Mouse (Mus musculus): ENCODE measurements at regions not wholly inside any gene's neighbourhood (a gene's known extent, or its start where the extent isn't known, plus 50 kb on each side); places are given as distances from the start of the nearest gene placed in this dataset.

DNA sequence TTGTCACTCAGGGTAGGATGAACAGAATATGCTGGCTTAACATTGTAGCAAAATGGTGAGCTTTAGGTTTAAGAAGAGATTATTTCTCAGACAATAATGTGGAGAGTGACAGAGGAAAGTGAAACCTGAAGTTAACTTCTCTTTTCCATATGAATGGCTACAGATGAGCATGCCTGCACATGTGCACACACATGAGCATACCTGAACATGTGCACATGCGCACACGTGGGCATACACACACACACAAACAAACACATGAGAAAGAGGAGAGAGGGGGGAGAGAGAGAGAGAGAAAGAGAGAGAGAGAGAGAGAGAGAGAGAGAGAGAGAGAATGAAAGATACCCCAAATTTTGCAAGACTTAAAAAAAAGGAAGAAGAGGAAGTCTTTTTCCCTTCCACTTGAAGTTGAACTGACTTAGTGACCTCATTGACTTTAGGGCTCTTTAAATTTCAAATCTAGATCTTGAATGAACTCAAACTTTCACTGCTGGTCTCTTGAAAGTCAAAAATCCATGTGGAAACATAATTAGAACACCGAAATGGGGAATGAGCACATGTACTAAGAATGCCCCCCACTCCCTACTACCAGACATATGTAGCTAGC is 105.6 kb downstream of the 1190002N15Rik start:
- no peak overlapping the region for H3K9ac ChIP-seq (ENCODE audit: low read length)
- H3K4me3 ChIP-seq (ENCODE audit: control insufficient read depth in 1 of 2, insufficient read depth in 1 of 2, low read depth in 1 of 2, low read length in 2 of 2), result no peak overlapping the region
- WGBS, result 91% methylated on average over 3 of the region's 3 CpGs
- H3K9me3 ChIP-seq (ENCODE audit: control insufficient read depth, low read length), result no peaks in the 10 kb centered on the region
- ATAC-seq (ENCODE audit: insufficient number of reproducible peaks, insufficient read depth, low FRiP score, low read depth), result no peak
- no peak overlapping the region for H3K27ac ChIP-seq (replicated peaks in 1 of 2; ENCODE audit: control insufficient read depth in 1 of 2, insufficient read depth in 1 of 2, low read depth in 2 of 2, low read length in 2 of 2)
- H3K36me3 ChIP-seq (ENCODE audit: control insufficient read depth, insufficient read depth, low read length), result no peaks in the 10 kb centered on the region
- H3K4me2 ChIP-seq (ENCODE audit: low read length), result no peak overlapping the region
- H3K27me3 ChIP-seq (ENCODE audit: control insufficient read depth, insufficient read depth, low read length), result no peaks in the 10 kb centered on the region
- H3K4me1 ChIP-seq (ENCODE audit: control insufficient read depth in 2 of 2, insufficient read depth in 2 of 2, low read length in 2 of 2), result no peaks in the 10 kb centered on the region

- H3K4me1 ChIP-seq (ENCODE audit: control insufficient read depth in 2 of 2, insufficient read depth in 2 of 2, low read length in 2 of 2), result no peaks in the 10 kb centered on the region
- H3K9ac ChIP-seq (ENCODE audit: low read length), result no peak overlapping the region
- H3K27me3 ChIP-seq (ENCODE audit: control insufficient read depth, insufficient read depth, low read length), result no peaks in the 10 kb centered on the region
- no peak for ATAC-seq (ENCODE audit: insufficient number of reproducible peaks, insufficient read depth, low FRiP score, low read depth)
- no peaks in the 10 kb centered on the region for H3K9me3 ChIP-seq (ENCODE audit: control insufficient read depth, low read length)
- WGBS, result 75% methylated on average over 3 of the region's 3 CpGs
- H3K36me3 ChIP-seq (ENCODE audit: control insufficient read depth, insufficient read depth, low read length), result no peaks in the 10 kb centered on the region
- H3K4me2 ChIP-seq (ENCODE audit: low read length), result no peak overlapping the region
- H3K27ac ChIP-seq (replicated peaks in 1 of 2; ENCODE audit: control insufficient read depth in 1 of 2, insufficient read depth in 1 of 2, low read depth in 2 of 2, low read length in 2 of 2), result no peak overlapping the region
- no peak overlapping the region for H3K4me3 ChIP-seq (ENCODE audit: control insufficient read depth in 1 of 2, insufficient read depth in 1 of 2, low read depth in 1 of 2, low read length in 2 of 2)
These were observed 106.3 kb downstream of the 1190002N15Rik start for GRCm38 (mm10) chr9:94431540-94431939.

DNA sequence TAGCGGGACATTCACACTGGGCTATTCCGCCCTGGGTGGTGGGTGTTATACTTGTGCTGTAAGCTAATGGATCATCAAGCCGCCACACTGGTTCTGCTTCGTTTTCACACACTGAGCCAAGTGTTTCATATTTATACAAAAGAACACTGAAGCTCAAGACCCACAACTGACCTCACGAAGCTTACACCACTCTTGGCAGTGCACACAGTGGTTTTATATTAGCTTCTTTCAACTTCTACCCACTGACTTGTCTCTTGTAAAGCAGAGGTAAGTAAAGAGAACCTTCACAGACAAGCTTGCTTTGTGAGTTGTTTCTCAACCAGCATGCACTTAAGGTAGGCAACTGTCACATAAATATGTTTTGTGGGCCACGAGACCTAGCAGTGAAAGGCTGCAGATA is 106.9 kb downstream of the 1190002N15Rik start:
- no peak overlapping the region for H3K27ac ChIP-seq (replicated peaks in 1 of 2; ENCODE audit: control insufficient read depth in 1 of 2, insufficient read depth in 1 of 2, low read depth in 2 of 2, low read length in 2 of 2)
- H3K9me3 ChIP-seq (ENCODE audit: control insufficient read depth, low read length), result no peaks in the 10 kb centered on the region
- 88% methylated on average over 6 of the region's 6 CpGs for WGBS
- H3K4me2 ChIP-seq (ENCODE audit: low read length), result no peak overlapping the region
- H3K9ac ChIP-seq (ENCODE audit: low read length), result no peak overlapping the region
- no peak for ATAC-seq (ENCODE audit: insufficient number of reproducible peaks, insufficient read depth, low FRiP score, low read depth)
- no peaks in the 10 kb centered on the region for H3K27me3 ChIP-seq (ENCODE audit: control insufficient read depth, insufficient read depth, low read length)
- no peaks in the 10 kb centered on the region for H3K36me3 ChIP-seq (ENCODE audit: control insufficient read depth, insufficient read depth, low read length)
- H3K4me3 ChIP-seq (ENCODE audit: control insufficient read depth in 1 of 2, insufficient read depth in 1 of 2, low read depth in 1 of 2, low read length in 2 of 2), result no peak overlapping the region
- peaks cover under 1 to 2% of the 10 kb centered on the region in 2 experiments; a peak in 3 of 4 replicates for H3K4me1 ChIP-seq (ENCODE audit: control insufficient read depth in 2 of 2, insufficient read depth in 2 of 2, low read length in 2 of 2)

DNA sequence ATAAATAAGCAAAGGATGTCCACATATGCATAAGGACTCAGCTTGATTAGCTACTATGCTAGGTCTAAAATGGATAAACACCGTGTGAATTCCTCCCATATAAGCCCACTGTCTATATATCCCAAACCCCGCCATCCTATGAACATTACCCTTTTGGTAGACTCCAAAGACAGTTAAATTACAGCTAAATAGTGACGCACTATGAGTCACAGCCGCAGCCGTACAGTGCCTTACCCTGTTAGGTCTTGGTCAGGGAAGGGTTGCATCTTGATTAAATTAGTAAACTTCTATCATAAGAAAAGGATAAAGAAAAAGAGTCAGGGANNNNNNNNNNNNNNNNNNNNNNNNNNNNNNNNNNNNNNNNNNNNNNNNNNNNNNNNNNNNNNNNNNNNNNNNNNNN is 111.1 kb downstream of the 1190002N15Rik start:
- Histone ChIP-seq H3K4me3 (ENCODE audit: control insufficient read depth in 1 of 2, insufficient read depth in 1 of 2, low read depth in 1 of 2, low read length in 2 of 2) (no peak overlapping the region), H3K36me3 (ENCODE audit: control insufficient read depth, insufficient read depth, low read length) (no peaks in the 10 kb centered on the region), H3K27ac (replicated peaks in 1 of 2; ENCODE audit: control insufficient read depth in 1 of 2, insufficient read depth in 1 of 2, low read depth in 2 of 2, low read length in 2 of 2) (no peak overlapping the region), H3K9me3 (ENCODE audit: control insufficient read depth, low read length) (no peaks in the 10 kb centered on the region), H3K4me1 (ENCODE audit: control insufficient read depth in 2 of 2, insufficient read depth in 2 of 2, low read length in 2 of 2) (peaks cover 4 to 7% of the 10 kb centered on the region in 2 experiments; a peak in 3 of 4 replicates), H3K27me3 (ENCODE audit: control insufficient read depth, insufficient read depth, low read length) (no peaks in the 10 kb centered on the region), H3K9ac (ENCODE audit: low read length) (no peak overlapping the region), H3K4me2 (ENCODE audit: low read length) (no peak overlapping the region)
- no peak for ATAC-seq (ENCODE audit: insufficient number of reproducible peaks, insufficient read depth, low FRiP score, low read depth)
- WGBS, result 90% methylated on average over 5 of the region's 5 CpGs

DNA sequence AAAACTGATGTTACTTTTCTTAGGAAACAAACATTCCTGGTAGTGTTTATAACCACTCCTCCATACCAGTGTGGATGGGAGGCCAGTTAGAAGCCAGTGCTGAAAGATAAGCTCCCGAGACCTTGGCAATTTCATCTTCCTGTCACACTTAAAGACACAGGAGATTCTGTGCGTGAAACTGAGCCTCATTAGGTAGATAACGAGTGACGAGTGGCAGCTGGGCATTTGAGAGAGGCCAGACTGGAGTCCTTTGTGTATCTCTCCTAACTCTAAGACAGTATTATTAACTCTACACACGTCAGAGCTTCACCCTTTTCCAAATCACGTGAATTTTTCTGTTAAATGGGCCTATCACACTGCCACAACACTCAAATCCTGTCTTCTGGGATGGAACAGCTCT is 112.1 kb downstream of the 1190002N15Rik start:
- Histone ChIP-seq H3K27me3 (ENCODE audit: control insufficient read depth, insufficient read depth, low read length) (no peaks in the 10 kb centered on the region), H3K27ac (replicated peaks in 1 of 2; ENCODE audit: control insufficient read depth in 1 of 2, insufficient read depth in 1 of 2, low read depth in 2 of 2, low read length in 2 of 2) (no peak overlapping the region), H3K4me2 (ENCODE audit: low read length) (0 out of 2 replicates have a peak overlapping the region, but pooled peaks have one; percentile 18), H3K4me1 (ENCODE audit: control insufficient read depth in 2 of 2, insufficient read depth in 2 of 2, low read length in 2 of 2) (peaks cover 4 to 7% of the 10 kb centered on the region in 2 experiments; a peak in 3 of 4 replicates), H3K4me3 (ENCODE audit: control insufficient read depth in 1 of 2, insufficient read depth in 1 of 2, low read depth in 1 of 2, low read length in 2 of 2) (no peak overlapping the region), H3K36me3 (ENCODE audit: control insufficient read depth, insufficient read depth, low read length) (no peaks in the 10 kb centered on the region), H3K9ac (ENCODE audit: low read length) (no peak overlapping the region), H3K9me3 (ENCODE audit: control insufficient read depth, low read length) (no peaks in the 10 kb centered on the region)
- 8% methylated on average over 6 of the region's 6 CpGs for WGBS
- no peak for ATAC-seq (ENCODE audit: insufficient number of reproducible peaks, insufficient read depth, low FRiP score, low read depth)

- H3K9ac ChIP-seq (ENCODE audit: low read length), result no peak overlapping the region
- H3K4me1 ChIP-seq (ENCODE audit: control insufficient read depth in 2 of 2, insufficient read depth in 2 of 2, low read length in 2 of 2), result peaks cover 4 to 7% of the 10 kb centered on the region in 2 experiments; a peak in 3 of 4 replicates
- no peak for ATAC-seq (ENCODE audit: insufficient number of reproducible peaks, insufficient read depth, low FRiP score, low read depth)
- 76% methylated on average over 5 of the region's 5 CpGs for WGBS
- no peaks in the 10 kb centered on the region for H3K9me3 ChIP-seq (ENCODE audit: control insufficient read depth, low read length)
- no peak overlapping the region for H3K27ac ChIP-seq (replicated peaks in 1 of 2; ENCODE audit: control insufficient read depth in 1 of 2, insufficient read depth in 1 of 2, low read depth in 2 of 2, low read length in 2 of 2)
- no peaks in the 10 kb centered on the region for H3K36me3 ChIP-seq (ENCODE audit: control insufficient read depth, insufficient read depth, low read length)
- H3K4me3 ChIP-seq (ENCODE audit: control insufficient read depth in 1 of 2, insufficient read depth in 1 of 2, low read depth in 1 of 2, low read length in 2 of 2), result no peak overlapping the region
- no peaks in the 10 kb centered on the region for H3K27me3 ChIP-seq (ENCODE audit: control insufficient read depth, insufficient read depth, low read length)
- H3K4me2 ChIP-seq (ENCODE audit: low read length), result no peak overlapping the region
These were observed 113.3 kb downstream of the 1190002N15Rik start for GRCm38 (mm10) chr9:94424438-94425135.

DNA sequence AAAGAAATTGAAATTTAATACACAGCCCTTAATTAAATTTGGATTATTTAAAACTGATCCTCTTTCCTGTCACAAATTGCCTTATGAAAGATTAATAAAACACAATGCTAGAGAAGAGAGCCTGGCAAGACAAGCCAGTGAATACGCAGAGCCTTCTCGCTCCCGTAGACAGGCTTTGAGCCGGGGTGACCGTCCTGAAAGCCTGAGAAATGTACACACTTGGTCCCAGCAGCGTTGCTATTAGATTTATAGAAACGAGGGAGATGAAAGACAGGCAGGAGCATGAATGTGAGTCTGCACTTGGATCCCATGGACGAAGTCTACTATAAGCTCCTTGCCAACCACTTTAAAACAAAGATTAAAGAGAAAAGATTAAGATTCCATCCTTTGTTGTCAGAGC is 127.3 kb downstream of the 1190002N15Rik start:
- Histone ChIP-seq H3K27ac (replicated peaks in 1 of 2; ENCODE audit: control insufficient read depth in 1 of 2, insufficient read depth in 1 of 2, low read depth in 2 of 2, low read length in 2 of 2) (no peak overlapping the region), H3K9me3 (ENCODE audit: control insufficient read depth, low read length) (no peaks in the 10 kb centered on the region), H3K27me3 (ENCODE audit: control insufficient read depth, insufficient read depth, low read length) (no peaks in the 10 kb centered on the region), H3K9ac (ENCODE audit: low read length) (no peak overlapping the region), H3K4me2 (ENCODE audit: low read length) (no peak overlapping the region), H3K4me1 (ENCODE audit: control insufficient read depth in 2 of 2, insufficient read depth in 2 of 2, low read length in 2 of 2) (peaks cover 0 to 7% of the 10 kb centered on the region in 2 experiments; a peak in 2 of 4 replicates), H3K36me3 (ENCODE audit: control insufficient read depth, insufficient read depth, low read length) (no peaks in the 10 kb centered on the region), H3K4me3 (ENCODE audit: control insufficient read depth in 1 of 2, insufficient read depth in 1 of 2, low read depth in 1 of 2, low read length in 2 of 2) (no peak overlapping the region)
- ATAC-seq (ENCODE audit: insufficient number of reproducible peaks, insufficient read depth, low FRiP score, low read depth), result no peak
- WGBS, result 67% methylated on average over 8 of the region's 8 CpGs

Data from heart, embryonic 14.5 days (tissue).